Mouse (Mus musculus) kidney, postnatal 0 days (tissue): ENCODE data around the gene Ffar1. TPM values are rescaled to one million over a fixed set of nuclear protein-coding genes. Genes with fewer than 3 reads are reported as not detected.

ENCODE experiments used
- ATAC-seq: fragments of 200-750 bp; cut with Nextera tagmentation; replicated peaks from 2 replicates; pipeline ENCODE4 v1.8.0; 2017; ENCODE audit warnings: low read depth, moderate number of reproducible peaks, moderate TSS enrichment, moderate library complexity; ENCODE audit not compliant: low FRiP score
- DNase-seq: peaks from one replicate; pipeline ENCODE4 v3.0.0-alpha.2; 2016; ENCODE audit warnings: low spot score
- H3K27ac ChIP-seq: fragments of 300-500 bp; sonication (generic); 2 replicates; pipeline ENCODE4 v1.5.1; 2014; ENCODE audit warnings: mild to moderate bottlenecking
- H3K27me3 ChIP-seq: fragments of 300-500 bp; sonication (generic); 2 replicates; pipeline ENCODE4 v1.6.1; 2014; ENCODE audit warnings: low read length, mixed read lengths; ENCODE audit not compliant: insufficient read depth
- H3K36me3 ChIP-seq: fragments of 300-500 bp; sonication (generic); 2 replicates; pipeline ENCODE4 v1.6.1; 2014; ENCODE audit warnings: low read length, mixed read lengths; ENCODE audit not compliant: insufficient read depth
- H3K4me1 ChIP-seq: fragments of 300-500 bp; sonication (generic); replicated peaks from 2 replicates; pipeline ENCODE4 v1.6.1; 2014; ENCODE audit warnings: antibody characterized with exemption, low read length, mixed read lengths; ENCODE audit not compliant: insufficient read depth
- H3K4me2 ChIP-seq: fragments of 300-500 bp; sonication (generic); 2 replicates; pipeline ENCODE4 v1.6.1; 2014; ENCODE audit warnings: mild to moderate bottlenecking, low read length, moderate library complexity, mixed read lengths
- H3K4me3 ChIP-seq: fragments of 300-500 bp; sonication (generic); replicated peaks from 2 replicates; pipeline ENCODE4 v1.5.1; 2014; ENCODE audit warnings: low read depth, low read length
- H3K9ac ChIP-seq: fragments of 300-500 bp; sonication (generic); 2 replicates; pipeline ENCODE4 v1.6.1; 2014; ENCODE audit warnings: low read depth, low read length
- H3K9me3 ChIP-seq: fragments of 300-500 bp; sonication (generic); replicated peaks from 2 replicates; pipeline ENCODE4 v1.6.1; 2016; ENCODE audit warnings: low read length, inconsistent platforms, mixed read lengths
- CTCF ChIP-seq: IDR thresholded peaks from 2 replicates; pipeline ENCODE4 v1.5.1; 2016; ENCODE audit warnings: antibody characterized with exemption, low read depth, mild to moderate bottlenecking, moderate library complexity
- WGBS: fragments of 180-500 bp; shearing (Covaris S2); extraction: QIAGEN DNeasy Blood & Tissue Kit; methylation state at CpG from one replicate; pipeline ENCODE4 v1.1.7; 2014; 5-methylcytosine and 5-hydroxymethylcytosine counted together
- polyA plus RNA-seq: library from polyadenylated mRNA; unstranded; fragments of >200 nt; fragmentation: Nextera tagmentation; extraction: Ambion mirVana; gene quantifications from 2 replicates; pipeline ENCODE4 v1.2.1, GENCODE M21; 2015

The Ffar1 gene
- polyA plus RNA-seq, 1 experiment from 2014 or later, result 0.03 TPM

DNA sequence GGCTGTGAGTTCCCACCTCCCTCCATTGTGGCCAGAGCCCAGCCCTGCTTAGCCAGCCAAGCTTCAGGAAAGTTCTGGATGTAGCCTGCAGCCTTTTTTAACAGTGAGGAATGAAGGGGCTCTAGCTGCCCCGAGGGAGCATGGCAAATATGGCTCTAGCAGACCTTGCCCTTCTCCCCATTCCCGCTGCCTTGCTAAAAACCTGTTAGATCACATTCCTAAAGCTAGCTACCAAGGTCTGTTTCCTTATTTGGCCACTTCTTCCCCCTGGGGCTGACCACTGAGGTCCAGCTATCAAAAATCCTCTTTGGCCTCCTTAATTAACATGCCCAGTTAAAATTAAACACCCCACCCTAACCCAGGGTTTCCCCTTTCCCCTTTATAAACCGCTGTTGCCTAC, 31.2 kb upstream of the Ffar1 start:
- Histone ChIP-seq H3K4me2 (no peak overlapping the region), H3K36me3 (no peaks in the 10 kb centered on the region), H3K9ac (no peak overlapping the region), H3K27ac (peak overlapping the region; percentile 68), H3K4me3 (no peak overlapping the region), H3K27me3 (no peaks in the 10 kb centered on the region), H3K9me3 (no peaks in the 10 kb centered on the region), H3K4me1 (no peaks in the 10 kb centered on the region)
- whole genome bisulfite sequencing, result 37% methylated on average over 3 of the region's 3 CpGs
- DNase-seq, result peak; percentile 28
- ATAC-seq, result peak; percentile 54; the same call in 1 of the 2 replicates
- TF ChIP-seq CTCF, result no peak

DNA sequence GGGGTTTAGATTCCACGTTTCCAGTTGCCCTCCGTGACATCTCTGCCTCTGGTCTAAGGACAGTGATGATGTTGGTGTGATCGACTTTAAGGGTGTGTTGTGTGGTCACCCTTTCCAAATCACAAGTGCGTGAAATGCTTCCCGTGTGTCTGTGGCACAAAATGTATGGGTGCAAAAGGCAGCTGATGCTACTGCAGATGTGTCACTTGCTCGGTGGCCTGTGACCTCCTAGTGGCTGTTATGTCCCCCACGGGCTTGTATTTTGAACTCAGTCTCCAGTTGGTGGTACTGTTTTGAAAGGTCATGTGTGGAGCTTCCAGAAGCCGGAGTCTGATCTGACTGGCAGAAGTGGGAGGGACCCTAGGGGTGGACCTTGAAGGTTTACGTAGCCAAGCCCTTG, 30.4 kb upstream of the Ffar1 start:
- no peaks in the 10 kb centered on the region for H3K36me3 ChIP-seq
- no peak for DNase-seq
- no peaks in the 10 kb centered on the region for H3K9me3 ChIP-seq
- no peak overlapping the region for H3K27ac ChIP-seq
- no peaks in the 10 kb centered on the region for H3K27me3 ChIP-seq
- WGBS, result 70% methylated on average over 9 of the region's 9 CpGs
- H3K4me2 ChIP-seq, result no peak overlapping the region
- TF ChIP-seq CTCF, result no peak
- ATAC-seq, result no peak; the same call in 1 of the 2 replicates
- no peaks in the 10 kb centered on the region for H3K4me1 ChIP-seq
- no peak overlapping the region for H3K9ac ChIP-seq
- H3K4me3 ChIP-seq, result no peak overlapping the region

DNA sequence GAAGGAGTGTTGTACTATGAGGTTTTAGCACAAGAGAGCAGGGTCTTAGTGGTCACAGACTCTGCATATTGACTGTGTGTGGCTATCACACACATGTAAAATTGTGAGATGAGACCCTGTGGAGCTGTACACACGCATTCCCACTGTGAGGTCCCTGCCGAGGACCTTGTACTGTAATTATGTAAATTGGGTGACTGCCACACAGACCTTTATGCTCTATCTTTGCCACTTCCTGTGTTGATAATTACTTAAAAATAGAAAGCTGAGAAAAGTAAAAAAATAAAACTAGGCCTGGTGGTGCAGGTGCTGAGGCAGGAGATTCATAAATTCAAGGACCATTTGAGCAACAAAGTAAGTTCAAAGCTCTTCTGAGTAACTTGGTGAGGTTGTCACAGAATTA, 29.3 kb upstream of the Ffar1 start:
- Histone ChIP-seq H3K4me2 (no peak overlapping the region), H3K9ac (no peak overlapping the region), H3K36me3 (no peaks in the 10 kb centered on the region), H3K9me3 (no peaks in the 10 kb centered on the region), H3K27ac (no peak overlapping the region), H3K4me1 (no peaks in the 10 kb centered on the region), H3K4me3 (no peak overlapping the region), H3K27me3 (no peaks in the 10 kb centered on the region)
- DNase-seq, result no peak
- 43% methylated on average over 2 of the region's 2 CpGs for WGBS
- no peak for ATAC-seq
- no peak for TF ChIP-seq CTCF

DNA sequence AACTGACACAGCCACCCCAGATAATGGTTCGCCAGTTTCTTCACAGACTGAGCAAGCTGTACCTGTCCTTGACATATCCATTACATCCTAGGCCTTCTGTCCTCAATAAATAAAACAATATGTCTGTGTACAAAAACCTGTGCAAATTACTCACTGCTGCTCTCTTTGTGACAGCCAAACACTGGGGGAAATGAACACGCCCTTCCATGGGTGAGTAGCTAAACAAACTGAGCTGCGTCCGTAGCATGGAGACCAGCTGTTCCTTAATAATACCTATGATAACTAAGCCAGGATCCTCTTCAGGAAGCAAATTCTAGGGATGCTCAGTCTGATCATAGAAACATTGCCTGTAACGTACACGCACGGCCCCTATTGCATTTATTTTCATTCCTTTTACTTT, 27.4 kb upstream of the Ffar1 start:
- no peak overlapping the region for H3K27ac ChIP-seq
- ATAC-seq (no peak), DNase-seq (no peak)
- H3K4me2 ChIP-seq, result no peak overlapping the region
- H3K9me3 ChIP-seq, result no peaks in the 10 kb centered on the region
- no peak overlapping the region for H3K4me3 ChIP-seq
- no peaks in the 10 kb centered on the region for H3K4me1 ChIP-seq
- WGBS, result 68% methylated on average over 7 of the region's 7 CpGs
- no peaks in the 10 kb centered on the region for H3K36me3 ChIP-seq
- H3K27me3 ChIP-seq, result no peaks in the 10 kb centered on the region
- no peak for TF ChIP-seq CTCF
- H3K9ac ChIP-seq, result no peak overlapping the region

DNA sequence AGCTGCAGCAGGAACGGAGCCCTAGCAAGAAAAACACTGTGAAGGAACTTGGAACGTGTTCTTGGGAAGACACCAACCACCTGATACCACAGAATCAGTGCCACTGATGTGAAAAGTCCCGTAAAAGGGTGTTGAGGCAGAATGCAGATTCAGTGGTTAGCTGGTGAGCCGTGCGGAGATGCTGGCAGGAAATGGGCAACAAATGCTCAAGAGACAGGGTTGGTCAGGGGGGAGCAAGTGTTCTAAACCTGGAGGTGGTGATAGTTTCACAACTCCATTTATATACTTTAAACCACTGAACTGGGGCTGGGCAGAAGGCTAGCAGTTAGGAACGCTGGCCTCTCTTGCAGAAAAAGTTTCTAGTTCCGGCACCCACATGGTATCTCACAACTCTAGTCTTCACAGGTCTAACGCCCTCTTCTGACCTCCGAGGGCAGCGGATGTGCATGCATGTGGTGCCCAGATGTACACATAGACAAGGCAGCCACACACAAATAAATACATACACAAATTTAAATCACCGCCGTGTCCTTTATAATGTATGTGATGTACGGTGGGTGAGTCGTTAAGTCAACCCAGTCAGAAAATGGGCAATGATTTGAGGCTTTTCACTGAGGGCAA, 26.3 kb upstream of the Ffar1 start:
- Histone ChIP-seq H3K9ac (no peak overlapping the region), H3K4me1 (no peaks in the 10 kb centered on the region), H3K27me3 (no peaks in the 10 kb centered on the region), H3K4me2 (no peak overlapping the region), H3K36me3 (no peaks in the 10 kb centered on the region), H3K27ac (no peak overlapping the region), H3K9me3 (no peaks in the 10 kb centered on the region), H3K4me3 (no peak overlapping the region)
- 78% methylated on average over 14 of the region's 14 CpGs for WGBS
- DNase-seq (no peak), ATAC-seq (no peak)
- TF ChIP-seq CTCF, result no peak

DNA sequence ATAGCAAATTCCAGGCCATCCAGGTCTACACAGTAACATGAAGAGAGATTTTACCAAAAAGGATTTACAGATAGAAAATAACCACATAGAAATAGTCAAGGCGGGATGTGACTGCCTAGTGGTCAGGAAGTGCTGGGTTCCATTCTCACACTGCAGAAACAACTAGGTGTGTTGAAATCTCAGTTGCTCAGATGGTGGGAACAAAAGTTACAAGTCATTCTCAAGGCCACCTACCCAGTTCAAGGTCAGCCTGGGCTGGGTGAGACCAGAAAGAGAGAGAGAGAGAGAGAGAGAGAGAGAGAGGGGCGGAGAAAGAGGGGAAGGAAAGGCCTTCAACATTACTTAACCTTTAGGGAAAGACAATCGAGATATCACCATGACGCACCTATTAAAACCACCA, 25.5 kb upstream of the Ffar1 start:
- H3K9me3 ChIP-seq, result no peaks in the 10 kb centered on the region
- TF ChIP-seq CTCF, result no peak
- no peak overlapping the region for H3K4me3 ChIP-seq
- no peak for DNase-seq
- H3K4me1 ChIP-seq, result no peaks in the 10 kb centered on the region
- H3K4me2 ChIP-seq, result no peak overlapping the region
- 83% methylated on average over 4 of the region's 4 CpGs for WGBS
- ATAC-seq, result no peak
- no peak overlapping the region for H3K27ac ChIP-seq
- no peaks in the 10 kb centered on the region for H3K36me3 ChIP-seq
- H3K9ac ChIP-seq, result no peak overlapping the region
- no peaks in the 10 kb centered on the region for H3K27me3 ChIP-seq

DNA sequence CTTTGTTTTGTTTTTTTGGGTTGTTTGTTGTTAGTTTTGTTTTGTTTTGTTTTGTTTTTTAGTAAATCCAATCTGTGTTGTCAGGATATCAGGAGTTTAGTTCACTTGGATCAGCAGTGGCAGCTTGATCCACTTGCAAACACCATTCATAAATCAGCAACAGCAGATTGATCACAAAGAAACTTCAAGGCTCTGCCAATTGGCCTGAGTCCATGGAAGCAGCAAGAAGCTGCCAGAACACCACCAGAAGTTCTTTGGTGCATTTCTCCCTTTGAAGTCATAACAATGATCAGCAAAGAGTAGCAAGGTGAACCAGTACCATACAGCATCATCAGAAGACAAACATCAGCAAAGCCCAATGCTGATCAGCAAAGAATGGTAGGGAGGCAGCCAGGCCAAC, 22.7 kb upstream of the Ffar1 start:
- H3K4me3 ChIP-seq, result no peak overlapping the region
- H3K27ac ChIP-seq, result no peak overlapping the region
- no peak overlapping the region for H3K9ac ChIP-seq
- no peak for DNase-seq
- no peaks in the 10 kb centered on the region for H3K4me1 ChIP-seq
- no peaks in the 10 kb centered on the region for H3K9me3 ChIP-seq
- H3K4me2 ChIP-seq, result no peak overlapping the region
- no peak for TF ChIP-seq CTCF
- no peak for ATAC-seq
- H3K36me3 ChIP-seq, result no peaks in the 10 kb centered on the region
- no peaks in the 10 kb centered on the region for H3K27me3 ChIP-seq
